Mouse (Mus musculus): Measurements from ENCODE around the gene Pan3. TPM values are rescaled to one million over a fixed set of nuclear protein-coding genes. Genes with fewer than 3 reads are reported as not detected.

The Pan3 gene
- polyA plus RNA-seq, 1 experiment from 2014 or later = 56.1 TPM

DNA sequence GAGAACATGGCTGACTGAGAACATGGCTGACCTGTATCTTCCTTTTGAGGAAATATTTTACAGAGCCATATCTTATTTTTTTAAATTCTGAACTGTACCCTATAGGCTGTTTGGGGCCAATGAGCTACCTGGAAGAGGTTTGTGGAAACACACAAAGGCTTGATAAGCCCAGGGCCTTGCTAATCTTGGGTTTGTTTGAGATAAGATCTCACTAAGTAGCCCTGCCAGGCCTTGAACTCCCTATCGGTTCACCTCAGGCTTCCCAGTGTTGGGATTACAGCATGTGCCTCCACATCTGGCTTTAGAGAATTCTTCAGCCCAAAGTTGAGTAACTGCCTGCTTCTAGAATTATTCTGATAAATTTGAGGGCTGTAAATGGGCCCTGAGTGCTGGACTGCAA is 143.6 kb downstream of the Pan3 start:
- 92% methylated on average over 1 of the region's 1 CpGs for WGBS
- Histone ChIP-seq H3K27ac (replicated peaks) (no peak overlapping the region), H3K4me3 (no peak overlapping the region), H3K9ac (replicated peaks) (no peak overlapping the region), H3K4me2 (replicated peaks) (no peak overlapping the region), H3K9me3 (no peaks in the 10 kb centered on the region), H3K36me3 (no peaks in the 10 kb centered on the region), H3K27me3 (no peaks in the 10 kb centered on the region), H3K4me1 (no peaks in the 10 kb centered on the region)
- no peak for ATAC-seq (ENCODE audit: low FRiP score, low read depth)

DNA sequence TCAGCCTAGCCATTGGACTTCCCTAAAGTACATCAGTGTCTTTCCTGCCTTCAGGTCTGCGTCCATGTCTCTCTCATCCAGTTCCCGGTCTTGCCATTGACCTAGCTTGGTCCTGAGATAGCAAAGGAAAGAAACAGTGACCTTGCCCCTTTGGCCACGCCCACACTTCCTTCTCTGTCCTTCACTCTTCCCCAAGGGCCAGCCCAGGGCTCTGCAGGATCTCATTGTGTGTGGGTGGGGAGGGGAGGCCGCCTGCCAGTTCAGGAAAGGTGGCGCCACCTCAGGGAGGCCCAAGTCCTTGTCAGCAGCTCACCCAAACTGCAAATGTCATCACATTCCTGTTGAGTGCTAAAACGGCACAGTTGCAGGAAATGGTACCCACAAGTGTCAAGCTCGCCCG is 144.6 kb downstream of the Pan3 start:
- Histone ChIP-seq H3K4me3 (no peak overlapping the region), H3K36me3 (no peaks in the 10 kb centered on the region), H3K27me3 (no peaks in the 10 kb centered on the region), H3K4me2 (replicated peaks) (no peak overlapping the region), H3K9ac (replicated peaks) (no peak overlapping the region), H3K9me3 (no peaks in the 10 kb centered on the region), H3K4me1 (no peaks in the 10 kb centered on the region), H3K27ac (replicated peaks) (no peak overlapping the region)
- WGBS = 70% methylated on average over 8 of the region's 8 CpGs
- ATAC-seq (ENCODE audit: low FRiP score, low read depth) = no peak

GRCm38 (mm10) chr5:147577003-147577402 is 147.0 kb downstream of the Pan3 start:
- Histone ChIP-seq H3K9ac (replicated peaks) (no peak overlapping the region), H3K4me1 (no peaks in the 10 kb centered on the region), H3K36me3 (no peaks in the 10 kb centered on the region), H3K4me3 (no peak overlapping the region), H3K27me3 (no peaks in the 10 kb centered on the region), H3K4me2 (replicated peaks) (no peak overlapping the region), H3K9me3 (no peaks in the 10 kb centered on the region), H3K27ac (replicated peaks) (no peak overlapping the region)
- ATAC-seq (ENCODE audit: low FRiP score, low read depth) = no peak
- WGBS = 80% methylated on average over 6 of the region's 6 CpGs

DNA sequence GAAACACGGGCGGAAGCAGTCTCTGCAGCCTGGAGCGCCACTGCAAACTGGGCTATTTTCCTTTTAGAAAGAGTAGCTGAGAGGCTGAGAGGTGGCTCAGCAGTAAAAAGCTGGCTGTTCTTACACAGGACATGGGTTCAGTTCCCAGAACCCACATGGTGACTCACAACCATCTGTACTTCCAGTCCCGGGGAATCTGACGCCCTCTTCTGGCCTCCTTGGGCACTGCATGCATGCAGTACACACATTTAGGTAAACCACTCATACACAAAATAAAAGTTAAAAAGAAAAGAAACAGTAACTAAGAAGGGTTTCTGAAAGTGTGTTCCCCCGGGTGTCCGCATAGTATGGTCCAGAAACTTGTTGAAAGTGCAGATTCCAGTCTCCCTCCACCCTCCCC is 149.2 kb downstream of the Pan3 start:
- 92% methylated on average over 7 of the region's 7 CpGs for WGBS
- H3K9me3 ChIP-seq = no peaks in the 10 kb centered on the region
- no peaks in the 10 kb centered on the region for H3K36me3 ChIP-seq

GRCm38 (mm10) chr5:147579691-147580090 is 149.7 kb downstream of the Pan3 start:
- Histone ChIP-seq H3K4me3 (no peak overlapping the region), H3K36me3 (no peaks in the 10 kb centered on the region), H3K27me3 (no peaks in the 10 kb centered on the region), H3K9me3 (no peaks in the 10 kb centered on the region), H3K9ac (replicated peaks) (no peak overlapping the region), H3K4me1 (no peaks in the 10 kb centered on the region), H3K4me2 (replicated peaks) (no peak overlapping the region), H3K27ac (replicated peaks) (no peak overlapping the region)
- WGBS = 91% methylated on average over 8 of the region's 8 CpGs
- ATAC-seq (ENCODE audit: low FRiP score, low read depth) = no peak

More for the DNA sequence above, 149.2 kb downstream of the Pan3 start:
- Histone ChIP-seq H3K4me2 (replicated peaks) (no peak overlapping the region), H3K4me1 (no peaks in the 10 kb centered on the region), H3K9ac (replicated peaks) (no peak overlapping the region), H3K27me3 (no peaks in the 10 kb centered on the region), H3K4me3 (no peak overlapping the region), H3K27ac (replicated peaks) (no peak overlapping the region)
- no peak for ATAC-seq (ENCODE audit: low FRiP score, low read depth)

- no peak for ATAC-seq (ENCODE audit: low FRiP score, low read depth)
- Histone ChIP-seq H3K27me3 (no peaks in the 10 kb centered on the region), H3K9ac (replicated peaks) (no peak overlapping the region), H3K4me1 (no peaks in the 10 kb centered on the region), H3K9me3 (no peaks in the 10 kb centered on the region), H3K4me3 (no peak overlapping the region), H3K27ac (replicated peaks) (no peak overlapping the region), H3K4me2 (replicated peaks) (no peak overlapping the region), H3K36me3 (no peaks in the 10 kb centered on the region)
- 91% methylated on average over 13 of the region's 13 CpGs for WGBS
Measured at GRCm38 (mm10) chr5:147580181-147580580, 150.2 kb downstream of the Pan3 start.

GRCm38 (mm10) chr5:147583702-147584298 is 153.8 kb downstream of the Pan3 start:
- H3K4me2 ChIP-seq (replicated peaks) = no peak overlapping the region
- no peak for ATAC-seq (ENCODE audit: low FRiP score, low read depth)

GRCm38 (mm10) chr5:147584648-147585047 is 154.7 kb downstream of the Pan3 start:
- no peak for ATAC-seq (ENCODE audit: low FRiP score, low read depth)
- Histone ChIP-seq H3K9ac (replicated peaks) (no peak overlapping the region), H3K4me3 (no peak overlapping the region), H3K27me3 (no peaks in the 10 kb centered on the region), H3K9me3 (no peaks in the 10 kb centered on the region), H3K27ac (replicated peaks) (no peak overlapping the region), H3K4me2 (replicated peaks) (no peak overlapping the region), H3K36me3 (no peaks in the 10 kb centered on the region), H3K4me1 (no peaks in the 10 kb centered on the region)
- WGBS = 80% methylated on average over 9 of the region's 9 CpGs

More at GRCm38 (mm10) chr5:147583702-147584298, 153.8 kb downstream of the Pan3 start:
- H3K9ac ChIP-seq (replicated peaks) = no peak overlapping the region
- H3K4me1 ChIP-seq = no peaks in the 10 kb centered on the region
- H3K4me3 ChIP-seq = no peak overlapping the region
- H3K27me3 ChIP-seq = no peaks in the 10 kb centered on the region
- no peaks in the 10 kb centered on the region for H3K9me3 ChIP-seq
- H3K36me3 ChIP-seq = no peaks in the 10 kb centered on the region
- H3K27ac ChIP-seq (replicated peaks) = no peak overlapping the region
- 51% methylated on average over 14 of the region's 14 CpGs for WGBS

- ATAC-seq (ENCODE audit: low FRiP score, low read depth) = no peak
- WGBS = 88% methylated on average over 1 of the region's 1 CpGs
- Histone ChIP-seq H3K4me2 (replicated peaks) (no peak overlapping the region), H3K9ac (replicated peaks) (no peak overlapping the region), H3K27me3 (no peaks in the 10 kb centered on the region), H3K36me3 (no peaks in the 10 kb centered on the region), H3K4me3 (no peak overlapping the region), H3K9me3 (no peaks in the 10 kb centered on the region), H3K4me1 (no peaks in the 10 kb centered on the region), H3K27ac (replicated peaks) (no peak overlapping the region)
Measured at GRCm38 (mm10) chr5:147585070-147585469, 155.1 kb downstream of the Pan3 start.

DNA sequence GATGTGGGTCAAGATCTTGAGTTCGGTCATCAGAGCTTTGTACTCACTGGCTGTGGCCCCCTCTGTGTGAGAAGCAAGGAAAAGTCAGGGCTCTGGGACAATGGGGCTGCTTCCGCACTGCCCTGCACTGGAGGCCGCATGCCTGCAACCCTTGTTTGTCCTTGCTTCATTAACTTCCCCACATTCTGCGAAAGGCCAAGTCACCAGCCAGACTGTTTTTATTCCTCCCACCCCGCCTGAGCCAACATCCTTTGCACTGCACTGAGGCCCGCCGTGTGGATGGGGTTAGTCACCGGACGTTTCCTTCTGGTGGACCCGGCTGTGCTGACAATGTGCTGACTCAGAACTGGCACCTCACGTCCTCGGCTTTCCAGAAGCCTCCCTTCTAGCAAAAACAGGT is 159.9 kb downstream of the Pan3 start:
- Histone ChIP-seq H3K4me1 (no peaks in the 10 kb centered on the region), H3K4me2 (replicated peaks) (no peak overlapping the region), H3K36me3 (no peaks in the 10 kb centered on the region), H3K27ac (replicated peaks) (no peak overlapping the region), H3K27me3 (no peaks in the 10 kb centered on the region), H3K4me3 (no peak overlapping the region), H3K9ac (replicated peaks) (no peak overlapping the region), H3K9me3 (no peaks in the 10 kb centered on the region)
- no peak for ATAC-seq (ENCODE audit: low FRiP score, low read depth)
- 66% methylated on average over 12 of the region's 12 CpGs for WGBS

DNA sequence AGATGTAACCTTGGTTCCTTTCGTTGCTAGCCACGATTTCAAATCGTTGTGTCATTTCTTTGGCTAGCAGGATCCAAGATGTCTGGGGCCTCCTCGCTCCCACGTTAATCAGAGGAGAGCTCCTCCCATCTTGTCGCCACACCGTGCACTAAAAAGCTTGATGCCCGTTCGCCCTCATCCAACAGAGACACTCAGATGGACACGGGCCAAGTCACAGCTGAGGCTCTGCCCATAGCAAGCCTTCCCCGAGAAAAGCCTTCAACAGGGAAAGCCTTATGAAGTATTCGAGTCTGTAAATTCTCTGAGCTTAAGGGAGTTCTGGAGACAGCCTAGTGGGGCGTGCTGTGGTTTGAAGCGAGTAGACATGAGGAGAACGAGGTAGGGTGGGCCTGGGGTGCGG is 167.9 kb downstream of the Pan3 start:
- Histone ChIP-seq H3K9ac (replicated peaks) (no peak overlapping the region), H3K9me3 (no peaks in the 10 kb centered on the region), H3K4me1 (no peaks in the 10 kb centered on the region), H3K4me2 (replicated peaks) (no peak overlapping the region), H3K4me3 (no peak overlapping the region), H3K27me3 (no peaks in the 10 kb centered on the region), H3K27ac (replicated peaks) (no peak overlapping the region), H3K36me3 (no peaks in the 10 kb centered on the region)
- 87% methylated on average over 16 of the region's 16 CpGs for WGBS
- no peak for ATAC-seq (ENCODE audit: low FRiP score, low read depth)
